Mouse (Mus musculus) liver, postnatal 0 days (tissue): ENCODE data around the gene C2cd4c.

Experiments used
- CTCF ChIP-seq: sonication (generic); IDR thresholded peaks from 2 replicates; pipeline ENCODE4 v1.5.1; 2016; ENCODE audit warnings: antibody characterized with exemption, low read depth
- EP300 ChIP-seq: IDR thresholded peaks from 2 replicates; pipeline ENCODE4 v1.6.1; 2016; ENCODE audit warnings: antibody characterized with exemption, low read depth, mild to moderate bottlenecking

- TF ChIP-seq CTCF (no peak), EP300 (no peak)
Observed at GRCm38 (mm10) chr10:79652789-79653188, 39.0 kb upstream of the C2cd4c start.
